Mouse (Mus musculus) C2C12 (cell line): ENCODE data around the gene Ppp1r8. TPM values are rescaled to one million over a fixed set of nuclear protein-coding genes. Genes with fewer than 3 reads are reported as not detected.

ENCODE experiments used
- H3K27me3 ChIP-seq: one replicate; pipeline ENCODE4 v1.6.1; 2011; ENCODE audit not compliant: control insufficient read depth, insufficient read depth, insufficient read length
- H3K36me3 ChIP-seq: one replicate; pipeline ENCODE4 v1.6.1; 2011; ENCODE audit not compliant: control insufficient read depth, insufficient read depth
- H3K4me3 ChIP-seq: one replicate; pipeline ENCODE4 v1.5.1; 2011; ENCODE audit warnings: mild to moderate bottlenecking, control low read depth; ENCODE audit not compliant: poor library complexity, insufficient read depth, severe bottlenecking
- H3K79me2 ChIP-seq: one replicate; pipeline ENCODE4 v1.6.1; 2011; ENCODE audit not compliant: control insufficient read depth, insufficient read depth
- H3K79me3 ChIP-seq: one replicate; pipeline ENCODE4 v1.6.1; 2011; ENCODE audit warnings: low read depth, control low read depth
- H3ac ChIP-seq: one replicate; pipeline ENCODE3; 2011; ENCODE audit warnings: low read depth; ENCODE audit not compliant: control insufficient read depth, insufficient read length
- CEBPB ChIP-seq: IDR thresholded peaks from one replicate; pipeline ENCODE4 v1.6.1; 2011; ENCODE audit warnings: low read depth, mild to moderate bottlenecking, control low read depth, moderate library complexity
- CTCF ChIP-seq: IDR thresholded peaks from one replicate; pipeline ENCODE4 v1.5.1; 2011; ENCODE audit not compliant: control insufficient read depth, insufficient read depth, insufficient read length
- FOSL1 ChIP-seq: IDR thresholded peaks from one replicate; pipeline ENCODE4 v1.8.0; 2011; ENCODE audit warnings: mild to moderate bottlenecking, low read length; ENCODE audit not compliant: poor library complexity, insufficient read depth, severe bottlenecking
- MAX ChIP-seq: IDR thresholded peaks from one replicate; pipeline ENCODE4 v1.6.1; 2011; ENCODE audit warnings: mild to moderate bottlenecking, control low read depth
- MYOD1 ChIP-seq: IDR thresholded peaks from one replicate; pipeline ENCODE4 v1.6.1; 2011; ENCODE audit warnings: low read depth; ENCODE audit not compliant: control insufficient read depth, insufficient read length
- MYOG ChIP-seq: IDR thresholded peaks from one replicate; pipeline ENCODE4 v1.6.1; 2011; ENCODE audit not compliant: control insufficient read depth, insufficient read length; ENCODE audit errors: extremely low read depth
- USF1 ChIP-seq: IDR thresholded peaks from one replicate; pipeline ENCODE4 v1.6.1; 2011; ENCODE audit warnings: low read depth, mild to moderate bottlenecking, control low read depth, moderate library complexity
- polyA plus RNA-seq: library from polyadenylated mRNA; unstranded; fragments of >200 nt; fragmentation: generic; extraction: Trizol; gene quantifications from one replicate; pipeline ENCODE4 v1.2.1, GENCODE M21; 2012; ENCODE audit warnings: missing spikeins

Gene Ppp1r8
- polyA plus RNA-seq, 1 experiment = 81.7 TPM

DNA sequence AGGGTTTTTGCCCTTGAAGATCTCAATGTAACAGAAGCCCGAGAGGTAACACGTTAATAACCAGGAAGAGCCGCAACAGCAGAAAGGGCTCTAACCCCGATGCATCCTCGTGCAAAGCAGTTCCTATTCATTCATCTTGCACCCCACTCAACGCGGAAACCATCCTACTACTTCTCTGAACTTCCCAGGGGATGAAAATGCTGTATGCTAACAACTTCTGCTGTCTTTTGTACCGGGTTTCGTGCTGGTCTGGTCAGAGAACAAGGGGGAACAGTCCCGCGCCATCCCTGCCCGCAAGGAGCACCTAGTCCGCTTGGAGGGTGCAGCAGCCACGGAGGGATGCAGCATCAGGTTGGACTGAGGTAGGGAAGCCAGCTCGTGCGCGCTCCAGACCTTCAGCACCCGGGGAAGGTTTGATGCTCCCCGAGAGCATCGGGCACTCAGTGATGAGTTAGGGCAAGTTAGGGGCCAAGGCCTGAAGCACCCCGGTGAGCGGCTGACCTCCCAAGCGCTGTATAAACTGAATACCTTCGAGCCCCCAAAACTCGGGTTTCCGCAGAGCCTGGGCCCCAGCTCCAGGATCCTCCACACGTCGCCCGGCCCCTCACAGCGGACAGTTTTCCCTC, 575 bp downstream of the Ppp1r8 start:
- Histone ChIP-seq H3K4me3 (peak overlapping the region; percentile 93), H3K79me2 (peaks cover 55% of the 10 kb centered on the region), H3K79me3 (peaks cover 52% of the 10 kb centered on the region), H3ac (peak overlapping the region; percentile 95), H3K27me3 (no peaks in the 10 kb centered on the region), H3K36me3 (peaks cover 37% of the 10 kb centered on the region)
- TF ChIP-seq FOSL1 (no peak), MYOG (no peak), CTCF (no peak), USF1 (no peak), CEBPB (no peak), MAX (no peak), MYOD1 (no peak)

DNA sequence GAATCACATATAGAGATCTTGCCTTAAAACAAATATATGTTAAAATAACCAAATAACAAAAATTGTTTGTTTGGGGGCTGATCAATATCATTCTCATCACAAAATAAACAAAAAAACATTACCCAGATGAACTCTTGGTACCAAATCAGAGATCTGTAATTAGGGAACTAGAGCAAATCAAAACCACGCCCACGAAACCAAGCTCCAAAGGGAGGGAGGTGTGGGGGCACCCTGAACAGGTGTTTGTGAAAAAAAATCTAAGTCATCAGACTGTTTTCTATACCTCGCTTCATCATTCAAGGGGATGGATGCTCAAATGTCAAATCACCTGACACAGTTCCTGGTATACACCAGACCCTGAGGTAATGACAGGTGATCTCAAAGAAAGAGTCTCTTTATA, 1.5 kb downstream of the Ppp1r8 start:
- H3K79me2 ChIP-seq = peaks cover 64% of the 10 kb centered on the region
- H3K4me3 ChIP-seq = peak overlapping the region; percentile 93
- H3K27me3 ChIP-seq = no peaks in the 10 kb centered on the region
- peaks cover 46% of the 10 kb centered on the region for H3K36me3 ChIP-seq
- peaks cover 59% of the 10 kb centered on the region for H3K79me3 ChIP-seq
- TF ChIP-seq USF1 (no peak), CTCF (no peak), MYOD1 (no peak), CEBPB (no peak), MYOG (no peak), FOSL1 (no peak), MAX (no peak)
- peak overlapping the region; percentile 95 for H3ac ChIP-seq

DNA sequence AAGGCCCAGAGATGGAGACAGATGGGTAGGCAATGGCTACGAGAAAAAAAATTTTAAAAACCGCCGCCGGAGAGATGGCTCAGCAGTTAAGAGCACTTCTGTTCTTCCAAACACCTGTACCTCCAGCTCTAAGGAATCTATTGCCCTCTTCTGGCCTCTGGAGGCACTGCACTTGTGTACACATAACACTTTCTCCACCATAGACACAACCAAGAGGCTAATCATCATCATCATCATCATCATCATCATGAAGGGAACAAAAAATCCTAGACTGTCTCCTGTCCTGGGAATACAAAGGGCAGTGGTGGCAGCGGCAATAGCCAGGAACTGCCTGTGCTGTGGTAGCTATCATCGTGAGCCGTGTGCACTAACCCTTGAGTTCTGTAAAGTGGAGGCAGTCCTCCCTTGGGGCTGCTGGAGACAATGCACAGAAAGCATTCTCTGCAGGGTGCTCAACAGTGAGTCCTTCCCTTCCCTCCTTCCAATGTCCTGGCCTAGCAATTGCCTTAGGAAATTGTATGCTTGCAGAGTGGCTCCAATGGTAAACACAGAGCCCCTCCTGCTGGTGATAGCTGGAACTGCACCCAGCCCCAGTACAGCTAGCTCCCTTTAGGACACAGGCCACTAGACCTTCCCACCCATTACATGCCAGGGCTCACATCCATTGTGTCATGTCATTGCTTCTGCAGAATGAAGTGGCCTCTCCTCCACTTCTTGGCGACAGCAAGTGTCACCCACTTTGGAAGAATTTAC, 19.2 kb downstream of the Ppp1r8 start:
- H3K79me3 ChIP-seq = no peaks in the 10 kb centered on the region
- H3K27me3 ChIP-seq = no peaks in the 10 kb centered on the region
- H3K36me3 ChIP-seq = peaks cover 27% of the 10 kb centered on the region
- no peaks in the 10 kb centered on the region for H3K79me2 ChIP-seq
- no peak for TF ChIP-seq FOSL1
- TF ChIP-seq CTCF = peak; percentile 85
- no peak overlapping the region for H3K4me3 ChIP-seq
- H3ac ChIP-seq = no peak overlapping the region

DNA sequence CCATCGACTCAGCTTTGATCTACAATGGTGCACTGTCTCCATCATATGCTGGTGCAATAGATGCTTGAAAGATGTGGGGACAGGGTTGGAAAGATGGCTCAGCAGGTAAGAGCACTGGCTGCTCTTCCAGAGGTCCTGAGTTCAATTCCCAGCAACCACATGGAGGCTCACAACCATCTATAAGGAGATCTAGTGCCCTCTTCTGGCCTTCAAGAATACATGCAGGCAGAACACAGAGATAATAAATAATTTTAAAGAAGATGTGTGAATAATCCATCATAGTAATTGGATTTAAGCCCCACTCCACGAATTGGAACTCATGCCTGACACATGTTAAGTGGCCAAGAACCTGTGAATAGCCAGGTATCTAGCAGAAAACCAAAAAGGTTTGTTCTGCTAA, 24.5 kb downstream of the Ppp1r8 start:
- no peaks in the 10 kb centered on the region for H3K79me2 ChIP-seq
- TF ChIP-seq MYOG (no peak), MYOD1 (no peak), MAX (no peak), CTCF (no peak), USF1 (no peak), CEBPB (no peak), FOSL1 (no peak)
- no peaks in the 10 kb centered on the region for H3K79me3 ChIP-seq
- H3K27me3 ChIP-seq = no peaks in the 10 kb centered on the region
- no peaks in the 10 kb centered on the region for H3K36me3 ChIP-seq
- no peak overlapping the region for H3ac ChIP-seq
- no peak overlapping the region for H3K4me3 ChIP-seq

DNA sequence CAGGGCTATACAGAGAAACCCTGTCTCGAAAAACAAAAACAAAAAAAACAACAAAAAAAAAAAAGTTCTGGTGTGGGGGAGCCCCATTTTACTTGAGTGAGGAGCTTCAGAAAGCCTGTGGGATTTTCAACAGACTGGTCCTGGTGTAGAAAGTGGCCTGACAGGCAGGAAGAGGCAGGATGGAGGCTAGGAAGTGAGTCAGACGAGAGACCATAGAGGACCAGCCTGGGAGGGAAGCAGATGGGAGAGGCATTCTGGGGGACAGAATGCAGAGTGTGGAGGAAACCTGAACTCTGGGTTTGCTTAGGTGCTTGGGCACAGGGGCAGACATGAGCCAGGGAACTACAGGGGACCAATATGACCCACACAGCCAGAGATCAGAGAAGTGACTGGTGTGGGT, 26.1 kb downstream of the Ppp1r8 start:
- H3K27me3 ChIP-seq = no peaks in the 10 kb centered on the region
- no peak for TF ChIP-seq MYOD1
- no peak for TF ChIP-seq CEBPB
- TF ChIP-seq MAX = no peak
- H3ac ChIP-seq = no peak overlapping the region
- H3K4me3 ChIP-seq = no peak overlapping the region
- no peaks in the 10 kb centered on the region for H3K36me3 ChIP-seq
- no peaks in the 10 kb centered on the region for H3K79me3 ChIP-seq
- H3K79me2 ChIP-seq = no peaks in the 10 kb centered on the region

DNA sequence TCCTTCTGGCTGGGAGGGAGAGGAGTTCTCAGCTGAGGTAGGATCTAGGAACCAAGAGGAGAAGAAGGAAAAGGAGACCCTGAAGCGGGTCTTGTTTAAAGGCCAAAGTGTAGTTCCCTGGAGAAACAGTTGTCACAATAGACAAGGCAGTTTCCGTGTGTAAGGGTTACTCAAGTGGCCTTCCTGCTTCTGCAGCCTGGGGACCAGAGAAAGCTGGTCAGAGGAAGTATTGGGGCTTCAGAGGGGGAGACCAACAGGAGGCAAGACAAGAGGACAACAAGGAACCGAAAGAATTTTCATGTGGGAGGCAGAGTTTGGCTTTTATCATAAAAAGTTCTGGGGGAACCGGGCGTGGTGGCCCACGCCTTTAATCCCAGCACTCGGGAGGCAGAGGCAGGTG, 26.6 kb downstream of the Ppp1r8 start:
- no peaks in the 10 kb centered on the region for H3K27me3 ChIP-seq
- no peaks in the 10 kb centered on the region for H3K36me3 ChIP-seq
- TF ChIP-seq MAX (no peak), CEBPB (no peak), USF1 (no peak), MYOG (no peak), CTCF (no peak), MYOD1 (no peak), FOSL1 (no peak)
- no peak overlapping the region for H3K4me3 ChIP-seq
- H3K79me2 ChIP-seq = no peaks in the 10 kb centered on the region
- H3K79me3 ChIP-seq = no peaks in the 10 kb centered on the region
- H3ac ChIP-seq = no peak overlapping the region
